13 mouse cellular contexts compared by ENCODE assay signal in the genomic region with DNA sequence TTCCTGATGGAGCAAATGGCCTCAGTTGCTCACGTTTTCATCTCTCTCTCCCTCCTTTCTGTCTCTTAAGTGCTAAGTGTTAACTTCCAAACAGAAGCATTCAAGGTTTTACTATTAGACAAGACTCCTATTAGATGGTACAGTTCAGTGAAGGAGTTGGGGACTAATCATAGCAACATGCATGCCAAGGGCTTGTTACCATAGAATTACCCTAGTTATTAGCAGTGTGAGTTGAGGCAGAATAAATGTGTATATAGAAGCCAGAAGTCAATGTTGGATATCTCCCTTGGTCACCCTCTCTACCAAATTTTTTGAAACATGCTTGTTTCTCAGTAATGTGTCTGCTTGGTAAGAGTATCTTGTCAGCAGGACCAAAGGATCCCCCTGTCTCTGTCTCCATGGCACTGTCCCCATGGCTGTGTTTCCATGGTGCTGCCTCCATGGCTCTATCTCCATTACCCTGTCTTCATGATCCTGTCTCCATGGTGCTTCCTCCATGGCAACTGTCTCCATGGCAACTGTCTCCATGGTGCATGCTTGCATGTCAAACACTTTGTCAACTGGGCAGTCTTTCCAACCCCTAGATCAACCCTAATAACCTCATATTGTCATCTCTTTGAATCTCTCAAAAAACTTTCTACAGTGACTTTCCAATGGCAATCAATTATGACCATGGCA.
DNase-seq lines count a peak whose midpoint lies in the region; ATAC-seq and TF ChIP-seq lines count a peak whose summit lies in the region.
"Had no signal": no experiment of that assay in that cellular context is flagged by ENCODE, and none has a peak within 500 bp of the region (broad histone marks: within the 10 kb centered on the region; RNA-seq: fewer than 3 reads in every experiment).

No protein-coding gene starts in this region.

- DNase-seq in ZHBTc4 (ENCODE audit: low read depth, low spot score) (peak; percentile 18), liver (no peak)
- DNase-seq in embryo, embryonic 11.5 days (ENCODE audit: low read depth, low spot score): peak; percentile 37
- DNase-seq in hindbrain, embryonic 11.5 days (ENCODE audit: low spot score): peak; percentile 94
- no peak for DNase-seq in adrenal gland, adult 2 months
- DNase-seq in gastrocnemius, adult 2 months: no peak
- DNase-seq: heart, adult 11 months; liver, postnatal 0 days had no signal

- H3K4me1 ChIP-seq in hindbrain, embryonic 11.5 days (replicated peaks; ENCODE audit: control insufficient read depth, insufficient read depth, low read length): no peaks in the 10 kb centered on the region
- no peaks in the 10 kb centered on the region for H3K4me1 ChIP-seq in midbrain, embryonic 15.5 days
- no peaks in the 10 kb centered on the region for H3K4me1 ChIP-seq in kidney, embryonic 16.5 days (ENCODE audit: insufficient read depth, low read length)
- H3K4me1 ChIP-seq: megakaryocyte, embryonic 14.5 days had no signal

- H3K9ac ChIP-seq in hindbrain, embryonic 11.5 days (ENCODE audit: low read depth, low read length): no peak overlapping the region
- H3K9ac ChIP-seq in midbrain, embryonic 15.5 days: no peak overlapping the region
- H3K9ac ChIP-seq in kidney, embryonic 16.5 days (replicated peaks; ENCODE audit: low read length): no peak overlapping the region
- H3K9ac ChIP-seq: liver, postnatal 0 days had no signal

- peak; percentile 96 for ATAC-seq in hindbrain, embryonic 11.5 days (ENCODE audit: low FRiP score)
- ATAC-seq in midbrain, embryonic 15.5 days (replicated peaks): peak; percentile 90
- no peak for ATAC-seq in kidney, embryonic 16.5 days (ENCODE audit: low FRiP score, low TSS enrichment)
- ATAC-seq: inflammation-experienced regulatory T-cells, adult 6 months; liver, postnatal 0 days had no signal

- H3K27me3 ChIP-seq in hindbrain, embryonic 11.5 days (ENCODE audit: control insufficient read depth, insufficient read depth, low read length): no peaks in the 10 kb centered on the region
- no peaks in the 10 kb centered on the region for H3K27me3 ChIP-seq in midbrain, embryonic 15.5 days (replicated peaks)
- no peaks in the 10 kb centered on the region for H3K27me3 ChIP-seq in kidney, embryonic 16.5 days (ENCODE audit: insufficient read depth, low read length)
- H3K27me3 ChIP-seq: megakaryocyte, embryonic 14.5 days had no signal

- intact Hi-C loops in gastrocnemius, adult 2 months (cut with DNase I): no loop called here

- H3K4me2 ChIP-seq in hindbrain, embryonic 11.5 days (replicated peaks; ENCODE audit: low read depth, low read length): no peak overlapping the region
- no peak overlapping the region for H3K4me2 ChIP-seq in midbrain, embryonic 15.5 days
- H3K4me2 ChIP-seq in kidney, embryonic 16.5 days (replicated peaks; ENCODE audit: low read depth, low read length): no peak overlapping the region

- H3K27ac ChIP-seq in hindbrain, embryonic 11.5 days (ENCODE audit: low read depth, low read length): no peak overlapping the region
- no peak overlapping the region for H3K27ac ChIP-seq in midbrain, embryonic 15.5 days
- H3K27ac ChIP-seq in kidney, embryonic 16.5 days (ENCODE audit: low read length): no peak overlapping the region
- H3K27ac ChIP-seq in gastrocnemius, adult 2 months: no peak overlapping the region
- H3K27ac ChIP-seq: limb, embryonic 10.5 days had no signal

- TF ChIP-seq CTCF in gastrocnemius, adult 2 months (IDR thresholded peaks at IDR 0.05): no peak

- H3K4me3 ChIP-seq in hindbrain, embryonic 11.5 days (ENCODE audit: low read depth, low read length): no peak overlapping the region
- no peak overlapping the region for H3K4me3 ChIP-seq in midbrain, embryonic 15.5 days
- no peak overlapping the region for H3K4me3 ChIP-seq in kidney, embryonic 16.5 days (ENCODE audit: low read length)
- H3K4me3 ChIP-seq in gastrocnemius, adult 2 months: no peak overlapping the region
- H3K4me3 ChIP-seq: limb, embryonic 10.5 days; megakaryocyte, embryonic 14.5 days had no signal

- no peaks in the 10 kb centered on the region for H3K9me3 ChIP-seq in hindbrain, embryonic 11.5 days (ENCODE audit: control insufficient read depth, low read length)
- H3K9me3 ChIP-seq in midbrain, embryonic 15.5 days: no peaks in the 10 kb centered on the region
- H3K9me3 ChIP-seq in kidney, embryonic 16.5 days (ENCODE audit: low read length): no peaks in the 10 kb centered on the region
- H3K9me3 ChIP-seq: limb, embryonic 10.5 days; megakaryocyte, embryonic 14.5 days had no signal

- no peaks in the 10 kb centered on the region for H3K36me3 ChIP-seq in hindbrain, embryonic 11.5 days (ENCODE audit: control insufficient read depth, insufficient read depth, low read length)
- H3K36me3 ChIP-seq in midbrain, embryonic 15.5 days (replicated peaks): no peaks in the 10 kb centered on the region
- H3K36me3 ChIP-seq in kidney, embryonic 16.5 days (ENCODE audit: insufficient read depth, low read length): no peaks in the 10 kb centered on the region
- H3K36me3 ChIP-seq: limb, embryonic 10.5 days had no signal

- WGBS in hindbrain, embryonic 11.5 days: 74% methylated on average over 1 of the region's 1 CpGs
- 79% methylated on average over 1 of the region's 1 CpGs for WGBS in midbrain, embryonic 15.5 days
- 64% methylated on average over 1 of the region's 1 CpGs for WGBS in kidney, embryonic 16.5 days

Comparison
In these comparisons a context has a peak if more than half of its experiments do, and no peak if none do; other contexts are left out.
1. DNase-seq: peak in ZHBTc4 (single experiment), embryo, embryonic 11.5 days (single experiment) and hindbrain, embryonic 11.5 days (single experiment); none in liver (single experiment), adrenal gland, adult 2 months (single experiment) and gastrocnemius, adult 2 months (single experiment).